Mouse (Mus musculus) ES-E14 (cell line): ENCODE measurements at regions not wholly inside any gene's neighbourhood (a gene's known extent, or its start where the extent isn't known, plus 50 kb on each side); places are given as distances from the start of the nearest gene placed in this dataset.

Experiments
- HCFC1 ChIP-seq: IDR thresholded peaks from 2 replicates; pipeline ENCODE4 v1.6.1; 2012; ENCODE audit warnings: low read length, inconsistent platforms, borderline replicate concordance; ENCODE audit not compliant: insufficient read depth
- ZNF384 ChIP-seq: IDR thresholded peaks from 2 replicates; pipeline ENCODE4 v1.6.1; 2012; ENCODE audit warnings: low read depth, low read length, inconsistent platforms

- TF ChIP-seq HCFC1 (no peak), ZNF384 (no peak)
These were observed 276.0 kb downstream of the Cetn3 start for GRCm38 (mm10) chr13:82058872-82059271.
